Mouse (Mus musculus) embryonic facial prominence, embryonic 15.5 days (tissue): ENCODE measurements around the gene Prss8. TPM values are rescaled to one million over a fixed set of nuclear protein-coding genes. Genes with fewer than 3 reads are reported as not detected.

Experiments used
- polyA plus RNA-seq: library from polyadenylated mRNA; unstranded; fragments of >200 nt; fragmentation: Nextera tagmentation; extraction: Ambion mirVana; gene quantifications from 2 replicates; pipeline ENCODE4 v1.2.1, GENCODE M21; 2015

Gene Prss8
- polyA plus RNA-seq, 1 experiment from 2014 or later: 17.2 TPM

Other genes with a start within 250 kb of the Prss8 start
- 93.4 and 99.8 TPM in 2 replicates for gene Bcl7c, start 221.2 kb downstream of the Prss8 start, polyA plus RNA-seq
- 25.9 and 29.8 TPM in 2 replicates for gene Ctf1, start 217.4 kb downstream of the Prss8 start, polyA plus RNA-seq
- 1.1 and 1.3 TPM in 2 replicates for gene Ctf2, start 197.9 kb downstream of the Prss8 start, polyA plus RNA-seq
- gene Fbxl19, start 185.6 kb downstream of the Prss8 start, polyA plus RNA-seq: 5.2 and 5.7 TPM in 2 replicates
- gene Orai3, start 160.3 kb downstream of the Prss8 start, polyA plus RNA-seq: 27.6 and 28.1 TPM in 2 replicates
- gene Setd1a, start 153.4 kb downstream of the Prss8 start, polyA plus RNA-seq: 26.3 and 27.0 TPM in 2 replicates
- not detected in 2 replicates for gene Gm49388, start 144.5 kb downstream of the Prss8 start, polyA plus RNA-seq
- gene Hsd3b7, start 129.5 kb downstream of the Prss8 start, polyA plus RNA-seq: 24.8 and 25.2 TPM in 2 replicates
- gene Stx4a, start 105.8 kb downstream of the Prss8 start, polyA plus RNA-seq: 58.9 and 69.6 TPM in 2 replicates
- 4.3 and 6.9 TPM in 2 replicates for gene Stx1b, start 105.6 kb downstream of the Prss8 start, polyA plus RNA-seq
- 9.7 and 10.9 TPM in 2 replicates for gene Zfp646, start 53.9 kb downstream of the Prss8 start, polyA plus RNA-seq
- gene Zfp668, start 53.3 kb downstream of the Prss8 start, polyA plus RNA-seq: 17.7 and 18.1 TPM in 2 replicates
- gene Prss53, start 39.1 kb downstream of the Prss8 start, polyA plus RNA-seq: 2.4 and 4.6 TPM in 2 replicates
- gene Gm21974, start 34.6 kb downstream of the Prss8 start, polyA plus RNA-seq: not detected in 2 replicates
- gene Vkorc1, start 34.5 kb downstream of the Prss8 start, polyA plus RNA-seq: 234 and 262 TPM in 2 replicates
- 108 and 112 TPM in 2 replicates for gene Bckdk, start 26.0 kb downstream of the Prss8 start, polyA plus RNA-seq
- 39.8 and 40.2 TPM in 2 replicates for gene Kat8, start 17.6 kb downstream of the Prss8 start, polyA plus RNA-seq
- gene Prss36, start 16.6 kb upstream of the Prss8 start, polyA plus RNA-seq: 12.1 and 12.2 TPM in 2 replicates
- gene Fus, start 37.4 kb upstream of the Prss8 start, polyA plus RNA-seq: 394 and 418 TPM in 2 replicates
- 102 and 112 TPM in 2 replicates for gene Pycard, start 63.8 kb upstream of the Prss8 start, polyA plus RNA-seq
- 3.6 and 5.2 TPM in 2 replicates for gene Trim72, start 73.8 kb upstream of the Prss8 start, polyA plus RNA-seq
- gene Itgam, start 132.5 kb upstream of the Prss8 start, polyA plus RNA-seq: 1.6 and 1.8 TPM in 2 replicates
- gene Gm49368, start 132.6 kb upstream of the Prss8 start, polyA plus RNA-seq: not detected in 2 replicates
- gene Itgax, start 199.4 kb upstream of the Prss8 start, polyA plus RNA-seq: 0.14 and 0.19 TPM in 2 replicates
- not detected in 2 replicates for gene Itgad, start 224.3 kb upstream of the Prss8 start, polyA plus RNA-seq